Mouse (Mus musculus) thymus, adult 18-20 months (tissue): ENCODE data around the gene Zfyve21.

Source experiments
- DNase-seq, 2 experiments: peaks; one replicate each; pipeline ENCODE4 v3.0.0; 2022; ENCODE audit warnings: mixed read lengths in 2 of 2

Gene Zfyve21

DNA sequence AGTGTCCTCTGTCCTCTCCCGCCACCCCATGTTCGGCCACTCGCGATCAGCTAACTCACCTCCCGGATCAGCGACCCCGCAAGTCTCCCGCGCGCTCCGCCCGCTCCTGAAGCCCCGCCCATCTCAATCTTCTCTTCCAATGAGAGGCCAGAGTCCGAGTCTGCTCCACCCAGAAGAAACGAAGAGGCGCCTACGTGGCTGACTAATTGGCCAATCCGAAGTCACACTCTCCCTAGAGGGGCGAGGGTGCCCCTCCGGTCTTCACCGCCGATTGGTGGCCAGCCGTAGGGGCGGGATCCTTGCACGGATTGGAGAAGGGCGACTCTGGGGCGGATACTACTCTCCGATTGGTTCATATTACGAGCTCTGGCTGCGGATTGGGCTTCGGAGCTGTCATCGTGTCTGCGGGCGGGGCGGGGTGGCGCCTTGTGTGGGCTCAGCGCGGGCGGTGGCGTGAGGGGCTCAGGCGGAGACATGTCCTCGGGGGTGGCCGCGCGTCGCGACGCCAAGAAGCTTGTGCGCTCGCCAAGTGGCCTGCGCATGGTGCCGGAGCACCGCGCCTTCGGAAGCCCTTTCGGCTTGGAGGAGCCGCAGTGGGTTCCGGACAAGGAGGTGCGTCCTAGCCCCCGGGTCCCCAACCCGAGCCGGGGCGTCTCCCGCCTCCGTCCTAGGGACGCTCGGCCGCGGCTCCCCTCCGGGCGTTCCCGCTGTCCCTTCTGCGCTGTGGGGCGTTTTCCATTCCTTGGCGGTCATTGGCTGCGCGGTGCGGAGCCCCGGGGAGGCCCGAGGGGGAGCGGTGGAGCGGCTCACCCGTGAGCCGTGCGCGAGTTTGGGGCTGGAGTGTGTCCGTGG is at the start of gene Zfyve21, which contains the start of gene Xrcc3:
Gene Zfyve21 (plus strand): TSS at position 405 of the 852 bp plus-strand sequence.
Gene Xrcc3 (minus strand): TSS at position 108 of the 852 bp plus-strand sequence.
- peak; percentile 99 for DNase-seq

DNA sequence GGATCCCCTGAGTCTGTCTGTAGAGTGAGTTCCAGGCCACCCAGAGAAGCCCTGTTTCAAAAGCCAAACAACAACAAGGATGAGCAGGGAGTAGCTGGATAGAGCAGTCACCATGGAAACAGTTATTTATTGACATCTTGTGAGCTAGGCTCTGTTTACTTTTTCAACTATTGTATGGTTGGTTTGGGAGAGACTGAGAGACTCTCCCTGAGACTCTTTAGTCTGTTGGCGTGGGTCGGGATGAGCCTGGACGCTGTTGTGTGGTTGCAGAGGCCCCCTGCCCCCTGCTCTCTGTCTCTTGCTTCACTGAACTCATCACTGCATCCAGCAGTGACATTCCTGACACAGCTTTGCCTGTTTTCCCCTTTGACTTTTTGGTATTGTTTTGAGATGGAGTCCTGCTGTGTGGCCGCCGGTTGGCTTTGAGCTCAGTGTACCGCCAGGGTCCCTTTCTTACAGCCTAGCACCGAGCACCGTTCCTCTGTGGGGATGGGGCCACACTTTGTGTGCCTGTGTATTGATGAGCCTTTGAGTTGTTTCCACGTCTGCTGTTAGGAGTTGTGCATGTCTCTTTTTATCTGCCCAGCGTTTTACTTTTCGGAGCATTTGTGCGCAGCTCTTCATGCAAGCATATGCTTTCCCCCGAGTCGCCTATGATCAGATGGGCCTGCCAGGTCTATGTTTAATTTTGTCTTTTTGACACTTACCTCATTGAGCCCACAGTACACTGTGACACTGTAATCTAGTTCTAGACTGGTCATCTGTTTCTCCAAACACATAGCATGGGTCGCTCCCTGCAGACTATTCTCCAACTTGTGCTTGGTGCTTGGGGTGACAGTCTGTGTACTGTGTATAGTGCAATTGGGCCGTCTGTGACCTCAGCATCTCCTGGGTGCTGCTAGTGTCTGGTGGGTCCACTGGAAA is 47.4 kb upstream of the Zfyve21 start:
- no peak for DNase-seq

DNA sequence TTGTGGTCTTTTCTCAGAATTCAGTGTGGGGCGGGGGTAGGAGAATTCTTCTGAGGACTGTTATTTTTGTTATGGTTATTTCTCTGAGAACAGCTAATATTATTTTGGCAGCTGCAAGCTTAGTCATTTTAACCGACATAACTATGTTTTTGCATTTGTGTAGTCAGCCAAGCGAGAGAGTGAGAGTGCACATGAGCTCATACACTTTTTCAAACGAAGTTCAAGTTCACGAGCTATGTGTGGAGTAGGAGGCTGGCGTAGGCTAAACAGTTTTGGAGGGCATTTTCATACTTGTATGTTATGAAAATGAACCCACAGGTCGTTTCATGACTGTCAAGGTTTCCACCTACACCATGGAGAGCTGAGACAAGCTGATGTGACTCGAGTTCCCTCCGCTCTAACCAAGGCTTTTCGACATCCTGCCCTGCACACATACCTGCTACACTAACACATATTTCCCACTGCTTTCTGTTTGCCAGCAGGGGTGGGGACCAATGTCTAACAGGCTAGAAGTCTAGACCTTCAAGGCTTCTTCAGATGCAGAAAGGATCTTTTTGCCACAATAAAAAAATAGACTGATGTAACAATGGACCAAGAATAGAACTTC is 45.5 kb upstream of the Zfyve21 start:
- DNase-seq, result no peak

DNA sequence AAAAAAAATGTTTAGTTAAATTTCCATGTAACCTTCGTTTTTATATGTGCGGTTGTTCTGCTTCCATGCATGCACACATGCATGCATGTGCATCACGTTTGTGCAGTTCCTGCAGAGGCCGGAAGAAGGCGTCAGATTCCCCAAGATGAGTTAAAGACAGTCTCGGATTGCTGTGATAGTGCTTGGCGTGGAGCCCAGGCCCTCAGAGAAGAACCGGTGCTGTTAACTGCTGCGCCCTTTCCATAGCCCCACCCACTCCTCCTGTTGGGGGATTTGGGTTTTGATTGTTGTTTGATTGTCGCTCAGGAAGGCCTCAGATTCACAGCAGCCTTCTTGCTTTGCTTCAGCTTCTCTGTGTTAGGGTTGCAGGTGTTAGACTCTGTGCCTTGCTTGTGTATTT is 44.7 kb upstream of the Zfyve21 start:
- DNase-seq, result no peak

DNA sequence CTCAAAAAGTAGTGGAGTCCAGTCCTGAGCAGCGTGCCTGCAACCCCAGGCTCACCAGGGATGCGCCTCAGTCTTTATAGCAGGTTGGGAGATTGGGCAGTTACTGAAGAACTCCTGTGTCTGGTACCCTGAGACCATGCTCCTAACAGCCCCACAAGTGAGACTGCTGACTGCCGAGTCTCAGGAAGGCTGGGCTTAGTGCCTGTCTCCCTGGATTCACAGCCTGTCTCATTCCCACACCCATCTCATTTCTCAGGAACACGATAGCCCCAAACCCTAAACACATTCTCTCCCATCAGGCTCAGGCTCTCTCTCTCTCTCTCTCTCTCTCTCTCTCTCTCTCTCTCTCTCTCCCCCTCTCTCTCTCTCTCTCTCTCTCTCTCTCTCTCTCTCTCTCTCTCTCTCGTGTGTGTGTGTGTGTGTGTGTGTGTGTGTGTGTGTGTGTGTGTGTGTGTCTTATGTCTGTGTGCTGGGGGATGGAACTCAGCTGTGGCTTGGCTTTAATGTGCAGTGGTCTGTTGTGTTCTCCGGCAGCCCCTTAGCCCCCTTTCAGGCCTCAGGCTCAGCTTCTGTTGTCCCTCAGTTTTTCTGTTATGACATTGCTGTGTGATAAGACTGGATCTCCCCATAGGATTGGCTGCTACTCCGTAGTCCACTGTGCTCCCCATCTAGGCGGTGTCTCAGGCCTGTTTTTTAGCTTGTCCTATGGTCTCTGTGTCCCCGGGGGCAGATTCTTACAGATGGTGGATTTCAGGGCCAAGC is 44.0 kb upstream of the Zfyve21 start:
- DNase-seq, result no peak

DNA sequence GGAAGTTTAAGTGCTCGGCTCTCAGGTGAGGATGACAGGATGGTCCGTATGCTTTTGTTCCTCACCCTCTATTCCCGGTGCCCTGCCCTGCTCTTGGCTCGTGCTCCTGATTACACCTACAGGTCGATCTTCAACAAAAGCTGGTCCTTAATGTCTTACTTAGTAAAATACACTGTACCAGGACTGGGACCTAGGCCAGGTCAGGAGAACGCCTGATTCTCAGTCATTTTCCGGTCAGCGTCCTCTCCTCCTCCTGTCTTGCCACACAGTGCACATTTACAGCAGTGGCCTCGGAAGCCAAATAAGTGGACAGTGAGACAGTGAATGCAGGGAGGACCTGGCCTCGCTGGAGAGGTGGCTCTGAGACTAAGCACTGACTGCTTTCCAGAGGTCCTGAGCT is 43.3 kb upstream of the Zfyve21 start:
- DNase-seq, result no peak

DNA sequence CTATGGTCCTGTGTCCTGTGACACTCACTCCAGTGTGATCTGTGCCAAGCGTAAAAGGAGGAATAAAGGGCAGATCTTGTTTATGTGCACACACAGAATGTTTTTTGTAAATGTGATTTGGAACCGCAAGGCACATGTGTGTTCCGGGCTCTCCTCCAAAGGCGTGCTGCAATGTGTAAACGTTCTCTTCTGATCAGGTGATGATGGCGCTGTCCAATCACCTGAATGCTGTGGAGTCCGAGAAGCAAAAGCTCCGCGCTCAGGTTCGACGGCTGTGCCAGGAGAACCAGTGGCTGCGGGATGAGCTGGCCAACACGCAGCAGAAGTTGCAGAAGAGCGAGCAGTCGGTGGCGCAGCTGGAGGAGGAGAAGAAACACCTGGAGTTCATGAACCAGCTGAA is 39.8 kb upstream of the Zfyve21 start:
- no peak for DNase-seq

DNA sequence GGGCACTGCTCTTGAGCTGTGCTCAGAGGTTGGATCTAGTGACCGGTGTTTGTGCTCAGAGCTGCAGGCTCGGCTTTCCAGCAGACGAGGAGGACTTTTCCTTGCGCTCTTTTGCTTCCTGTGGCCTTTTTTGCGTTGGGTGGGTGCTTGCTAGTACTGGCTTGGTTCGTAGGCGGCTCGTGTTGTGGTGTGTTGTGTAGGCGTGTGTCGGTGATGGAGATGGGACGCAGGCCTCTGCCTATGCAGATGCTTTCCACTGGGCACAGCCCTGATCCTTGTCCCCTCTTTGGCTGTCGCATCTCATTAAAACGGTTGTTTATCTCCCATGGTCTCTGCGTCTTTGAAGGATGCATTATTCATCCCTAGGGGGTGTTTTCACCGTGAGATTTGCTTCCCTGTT is 39.1 kb upstream of the Zfyve21 start:
- DNase-seq, result no peak

DNA sequence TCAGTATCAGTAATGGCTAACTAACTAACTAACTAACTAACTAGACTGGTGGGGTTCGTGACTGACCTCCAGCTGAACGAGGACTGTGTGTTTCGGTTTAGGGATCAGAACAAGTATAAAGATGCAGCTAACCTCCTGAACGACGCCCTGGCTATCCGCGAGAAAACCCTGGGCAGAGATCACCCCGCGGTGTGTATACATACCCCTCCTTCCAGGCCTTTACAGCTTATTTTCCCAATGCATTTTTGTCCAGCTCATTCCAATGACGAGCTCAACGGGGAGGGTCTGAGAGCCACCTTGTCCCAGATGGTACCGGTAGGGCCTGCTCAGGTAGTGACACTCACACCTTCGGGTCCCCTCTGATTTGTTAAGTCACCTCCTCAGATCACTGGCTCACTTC is 36.1 kb upstream of the Zfyve21 start:
- DNase-seq, result no peak

DNA sequence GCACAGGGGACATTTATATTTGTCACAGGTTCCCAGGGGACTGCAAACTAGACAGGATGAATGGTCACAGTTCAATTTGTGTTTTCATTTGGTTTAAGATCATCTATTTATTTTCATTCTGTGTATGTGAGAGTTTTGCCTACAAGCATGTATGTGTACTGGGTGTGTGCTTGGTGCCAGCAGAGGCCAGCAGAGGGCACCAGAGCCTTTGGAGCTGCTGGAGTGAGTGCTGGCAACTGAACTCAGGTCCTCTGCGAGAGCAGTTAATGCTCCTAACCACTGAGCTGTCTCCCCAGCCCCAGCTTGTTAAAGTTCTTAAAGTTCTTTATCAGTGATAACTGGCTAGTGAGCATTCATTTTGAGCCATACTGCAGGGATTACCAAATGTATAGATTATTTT is 34.4 kb upstream of the Zfyve21 start:
- no peak for DNase-seq

DNA sequence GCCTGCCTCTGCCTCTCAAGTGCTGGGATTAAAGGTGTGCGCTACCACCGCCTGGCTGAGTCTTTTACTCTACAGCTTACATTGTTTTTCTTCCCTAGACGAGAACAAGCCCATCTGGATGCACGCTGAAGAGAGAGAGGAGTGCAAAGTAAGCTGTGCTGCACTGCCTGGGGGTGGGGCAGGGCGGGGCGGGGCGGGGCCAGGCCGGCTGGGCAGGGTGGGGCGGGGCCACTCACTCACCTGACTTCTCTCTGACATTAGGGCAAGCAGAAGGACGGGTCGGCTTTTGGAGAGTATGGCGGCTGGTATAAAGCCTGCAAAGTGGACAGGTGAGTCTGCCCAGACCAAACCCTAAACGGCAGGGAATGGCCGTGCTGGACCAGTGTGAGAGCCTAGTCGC is 28.8 kb upstream of the Zfyve21 start:
- DNase-seq, result no peak

DNA sequence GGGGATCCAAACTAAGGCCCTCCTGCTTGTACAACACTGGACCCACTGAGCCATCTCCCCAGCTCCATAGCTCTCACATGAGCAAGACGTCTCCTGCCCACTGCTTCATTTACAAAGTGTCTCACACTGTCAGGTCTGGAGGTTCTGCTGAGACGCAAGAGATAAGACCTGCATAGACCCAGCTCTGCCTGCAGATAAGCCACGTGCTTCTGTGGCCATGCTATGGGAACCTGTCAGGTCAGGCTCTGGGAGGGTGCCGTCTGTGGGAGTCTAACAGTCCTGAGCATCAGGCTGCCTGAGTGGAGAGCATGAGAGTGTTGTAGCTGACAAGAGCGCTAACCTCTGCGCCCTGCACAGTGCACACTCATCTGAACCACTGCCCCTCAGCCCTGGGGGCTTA is 27.0 kb upstream of the Zfyve21 start:
- no peak for DNase-seq

DNA sequence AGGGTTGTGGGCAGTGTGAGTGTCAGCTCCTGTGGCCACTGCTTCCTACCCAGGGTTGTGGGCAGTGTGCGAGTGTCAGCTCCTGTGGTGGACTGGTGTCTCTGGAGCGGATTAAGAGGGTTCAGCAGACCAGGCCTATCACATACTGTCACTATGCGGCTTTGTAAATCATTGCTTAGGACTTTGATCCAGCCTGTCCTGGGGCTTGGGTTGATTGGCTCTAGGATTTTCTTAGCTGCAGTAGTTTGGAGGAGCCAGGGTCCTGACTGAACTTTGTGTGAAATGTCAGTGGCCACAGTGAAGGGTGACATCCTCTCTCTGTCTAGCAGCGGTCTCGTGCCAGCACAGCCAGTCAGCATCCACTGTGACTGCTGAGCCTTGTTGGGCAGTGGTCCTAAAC is 23.9 kb upstream of the Zfyve21 start:
- DNase-seq, result no peak

DNA sequence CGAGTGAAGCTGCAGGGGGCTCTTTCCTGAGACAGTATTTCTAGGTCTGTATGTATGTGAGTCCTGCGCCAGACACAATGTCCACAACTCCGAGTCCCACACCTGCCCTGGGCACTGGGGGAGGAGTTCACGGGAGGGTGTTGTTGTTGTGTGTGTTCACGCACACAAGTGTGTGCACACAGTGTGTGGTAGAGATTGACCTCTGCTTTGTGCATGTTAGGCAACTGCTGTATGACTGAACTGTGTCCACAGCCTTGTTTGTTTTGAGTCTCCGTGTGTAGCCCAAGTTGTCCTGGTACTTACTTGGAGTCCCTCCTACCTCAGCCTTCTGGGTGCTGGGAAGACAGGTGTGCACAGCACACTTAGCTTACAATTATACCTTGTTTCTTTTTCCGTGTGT is 23.3 kb upstream of the Zfyve21 start:
- no peak for DNase-seq

DNA sequence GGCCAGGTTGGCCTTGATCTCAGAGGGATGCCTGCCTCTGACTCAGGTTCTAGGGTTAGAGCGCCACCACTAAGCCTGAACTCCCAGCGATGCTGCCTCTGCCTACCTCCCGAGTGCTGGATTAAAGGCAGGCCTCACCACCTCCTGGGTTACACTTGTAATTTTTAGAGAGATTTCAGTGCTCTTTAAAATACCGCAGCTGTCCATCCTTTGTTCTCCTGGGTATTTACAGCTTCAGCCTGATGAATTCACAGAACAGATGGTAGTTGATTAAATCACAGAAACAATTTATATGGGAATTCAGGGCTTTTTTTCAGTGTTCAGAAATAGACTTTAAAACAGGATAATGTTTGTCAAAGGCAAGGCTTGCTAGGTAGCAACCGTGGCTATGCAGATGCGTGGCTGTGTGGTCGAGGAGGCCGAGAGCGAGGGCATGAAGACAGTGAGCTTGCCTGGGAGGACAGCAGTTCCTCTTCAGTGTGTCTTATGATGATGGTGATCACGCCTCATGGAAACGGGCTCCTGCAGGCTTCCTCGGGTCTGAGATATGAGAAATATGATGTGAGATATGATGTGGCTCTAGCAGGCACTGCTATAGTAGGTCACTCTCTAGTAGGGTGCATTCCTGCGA is 22.4 kb upstream of the Zfyve21 start:
- DNase-seq, result no peak

DNA sequence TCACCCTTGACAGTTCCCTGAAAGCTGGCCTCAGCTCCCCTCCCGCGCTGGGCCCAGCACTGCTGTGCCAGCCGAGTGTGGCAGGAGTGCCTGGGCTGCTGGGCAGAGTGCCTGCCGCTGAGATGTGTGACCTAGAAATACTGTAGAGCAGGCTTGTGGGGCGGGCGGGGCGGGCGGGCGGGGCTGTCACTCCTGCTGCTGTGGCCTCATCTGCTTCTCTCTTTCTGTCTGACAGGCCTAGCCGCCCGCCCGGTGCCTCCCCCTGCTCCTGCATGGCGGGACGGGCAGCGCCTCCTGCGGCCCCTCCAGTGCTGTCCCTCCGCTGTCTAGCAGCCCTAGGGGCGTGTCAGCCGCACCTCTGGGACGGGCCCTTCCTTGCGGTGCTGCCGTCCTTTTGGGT is 19.9 kb upstream of the Zfyve21 start:
- no peak for DNase-seq

DNA sequence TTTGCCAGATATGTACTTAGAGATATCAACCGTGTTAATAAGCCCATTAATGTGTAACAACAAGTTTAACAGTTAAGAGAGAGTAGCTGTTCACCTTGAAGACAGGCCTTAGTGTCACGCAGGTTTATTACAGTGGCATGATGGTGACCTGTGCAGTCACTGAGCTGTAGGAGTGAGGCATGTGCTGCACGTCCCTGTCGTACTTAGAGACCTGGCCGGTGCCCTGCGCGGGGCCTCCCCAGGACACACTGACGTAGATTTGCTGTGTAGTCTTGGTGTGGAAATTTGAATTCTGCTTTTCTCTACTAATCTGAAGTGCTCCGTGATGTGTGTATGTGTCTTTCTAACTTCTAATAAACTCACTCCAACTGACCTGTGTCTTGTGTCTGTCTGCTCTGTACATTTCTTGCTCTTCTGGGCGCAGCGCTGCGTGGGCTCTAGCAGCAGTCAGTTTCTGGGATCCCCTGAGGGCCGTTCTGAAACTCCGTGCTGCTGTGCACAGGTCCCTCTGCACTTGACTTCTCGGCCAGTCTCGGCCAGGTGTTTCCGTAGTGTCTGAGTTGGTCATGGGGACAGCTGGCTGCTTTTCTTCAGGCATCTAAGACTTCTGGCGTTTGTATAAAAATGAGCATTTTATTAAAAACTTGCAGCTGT is 19.3 kb upstream of the Zfyve21 start:
- DNase-seq, result no peak

DNA sequence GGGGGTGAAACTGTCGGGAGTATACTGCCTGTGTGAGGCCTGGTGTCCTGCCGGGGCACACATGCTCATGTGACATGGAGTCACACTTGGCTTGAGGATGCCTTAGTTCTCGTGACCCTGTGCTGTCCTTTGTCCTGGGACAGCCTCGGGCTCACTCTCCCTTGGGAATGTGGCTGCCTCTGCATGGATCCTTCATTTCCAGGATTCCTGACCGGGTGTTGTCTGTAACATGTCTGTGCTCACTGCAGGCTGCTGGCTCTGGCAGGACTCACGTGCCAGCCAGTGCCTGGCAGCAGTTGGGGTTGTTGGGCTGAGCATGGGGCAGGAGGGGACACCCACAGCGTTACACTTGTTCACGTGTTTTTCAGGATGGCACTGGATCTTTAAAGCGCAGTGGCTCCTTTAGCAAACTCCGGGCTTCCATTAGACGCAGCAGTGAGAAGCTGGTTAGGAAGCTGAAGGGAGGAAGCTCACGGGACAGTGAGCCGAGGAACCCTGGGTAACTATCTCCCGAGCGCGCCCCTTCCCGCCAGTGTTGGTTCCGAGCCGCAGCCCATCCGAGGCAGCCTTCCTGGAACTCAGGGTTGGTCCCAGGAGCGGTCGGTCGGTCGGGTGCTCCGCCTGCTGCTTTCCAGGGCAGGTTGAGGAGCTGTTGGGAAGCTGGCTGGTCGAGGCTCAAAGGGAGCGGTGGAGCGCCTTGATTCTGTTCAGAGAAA is 18.6 kb upstream of the Zfyve21 start:
- no peak for DNase-seq

DNA sequence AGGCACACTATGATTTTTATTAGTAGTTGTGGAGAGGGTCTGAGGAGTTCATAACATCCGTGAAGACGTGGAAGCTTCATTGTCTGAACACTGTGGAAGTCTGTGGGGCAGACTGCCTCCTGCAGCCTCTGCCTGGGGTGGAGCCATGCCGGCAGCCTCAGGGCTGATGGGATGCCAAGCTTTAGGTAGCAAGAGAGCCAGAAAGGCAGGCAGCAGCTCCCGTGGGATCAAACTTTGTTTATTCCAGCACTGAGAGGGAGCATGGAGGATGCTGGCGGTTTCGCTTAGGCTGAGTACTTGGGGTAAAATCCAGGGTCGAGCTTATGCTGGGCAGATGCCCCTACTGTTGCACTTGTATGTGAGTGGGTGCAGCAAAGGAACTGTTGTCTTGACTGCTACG is 16.7 kb upstream of the Zfyve21 start:
- DNase-seq, result no peak

DNA sequence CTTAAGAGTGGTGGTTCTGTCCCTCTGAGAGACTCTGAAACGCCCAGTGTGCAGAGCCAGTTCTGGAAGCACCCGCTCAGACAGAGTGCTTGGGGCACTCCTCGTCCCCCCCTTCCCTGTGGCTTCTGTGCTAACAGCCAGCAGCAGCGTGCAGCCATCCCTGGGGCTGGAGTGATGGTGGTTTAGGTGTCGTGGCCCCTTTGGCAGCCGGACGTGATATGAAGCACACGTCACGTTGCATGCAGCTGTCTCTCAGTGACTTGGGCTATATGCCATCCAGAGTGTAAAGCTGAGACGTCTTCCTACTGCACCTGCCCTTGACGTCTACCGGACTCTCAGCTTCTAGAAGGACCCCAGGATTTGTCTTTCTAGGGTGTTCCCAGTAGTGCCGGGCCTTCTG is 15.5 kb upstream of the Zfyve21 start:
- DNase-seq, result no peak
